14 mouse cellular contexts compared by ENCODE assay signal in genomic region chr17:90422591-90422990, GRCm38 (mm10).
DNase-seq lines count a peak whose midpoint lies in the region.
"Had no signal": no experiment of that assay in that cellular context is flagged by ENCODE, and none has a peak within 500 bp of the region (broad histone marks: within the 10 kb centered on the region; RNA-seq: fewer than 3 reads in every experiment).

No protein-coding gene starts in this region.

- peak; percentile 1 for DNase-seq in ZHBTc4 (ENCODE audit: low read depth, low spot score)
- peak; percentile 87 for DNase-seq in cerebellum, adult 11-12 months
- DNase-seq in cerebellum, adult 9-10 months: peak; percentile 88
- peak; percentile 77 to 81 for DNase-seq in cerebellum, postnatal 25 days
- no peak for DNase-seq in layer of hippocampus, postnatal 25 days (ENCODE audit: extremely low spot score in 1 of 2, low spot score in 1 of 2)
- DNase-seq in frontal cortex, postnatal 10 days (ENCODE audit: low spot score in 2 of 2): no peak
- no peak for DNase-seq in urinary bladder, postnatal 14 days (ENCODE audit: low spot score)
- DNase-seq: adrenal gland, adult 2 months; adrenal gland, postnatal 25 days; embryo, embryonic 11 days; gastrocnemius, postnatal 10 days; heart, adult 18-20 months; heart, postnatal 14 days; kidney, adult 18-20 months had no signal

Comparison
In these comparisons a context has a peak if more than half of its experiments do, and no peak if none do; other contexts are left out.
1. DNase-seq: peak in ZHBTc4 (single experiment), cerebellum, adult 11-12 months (single experiment), cerebellum, adult 9-10 months (single experiment) and cerebellum, postnatal 25 days (2 of 2); none in layer of hippocampus, postnatal 25 days (0 of 2), frontal cortex, postnatal 10 days (0 of 2) and urinary bladder, postnatal 14 days (single experiment).